Mouse (Mus musculus) liver, embryonic 11.5 days (tissue): Measurements from ENCODE around the gene S1pr5. TPM values are rescaled to one million over a fixed set of nuclear protein-coding genes. Genes with fewer than 3 reads are reported as not detected.
"Not testable (repeated sequence)": the region's sequence is repeated elsewhere in the genome, so short reads cannot be mapped to it uniquely, and the experiment has no call there.

Experiments used
- ATAC-seq: fragments of 200-750 bp; cut with Nextera tagmentation; replicated peaks from 2 replicates; pipeline ENCODE4 v1.8.0; 2017; ENCODE audit warnings: moderate number of reproducible peaks, mild to moderate bottlenecking, moderate TSS enrichment, moderate library complexity; ENCODE audit not compliant: low FRiP score
- DNase-seq: peaks from one replicate; pipeline ENCODE4 v3.0.0-alpha.2; 2017; ENCODE audit warnings: low spot score
- H3K27ac ChIP-seq: fragments of 300-500 bp; sonication (generic); 2 replicates; pipeline ENCODE4 v1.5.1; 2014; ENCODE audit warnings: mild to moderate bottlenecking, low read depth, low read length, control low read depth
- H3K27me3 ChIP-seq: fragments of 300-500 bp; sonication (generic); replicated peaks from 2 replicates; pipeline ENCODE4 v1.6.1; 2014; ENCODE audit warnings: low read length, mixed read lengths; ENCODE audit not compliant: control insufficient read depth, insufficient read depth
- H3K36me3 ChIP-seq: fragments of 300-500 bp; sonication (generic); 2 replicates; pipeline ENCODE4 v1.6.1; 2014; ENCODE audit warnings: mild to moderate bottlenecking, low read length, moderate library complexity, mixed read lengths; ENCODE audit not compliant: control insufficient read depth, insufficient read depth
- H3K4me1 ChIP-seq: fragments of 300-500 bp; sonication (generic); replicated peaks from 2 replicates; pipeline ENCODE4 v1.6.1; 2014; ENCODE audit warnings: low read length, mixed read lengths; ENCODE audit not compliant: control insufficient read depth, insufficient read depth
- H3K4me2 ChIP-seq: fragments of 300-500 bp; sonication (generic); 2 replicates; pipeline ENCODE4 v1.6.1; 2014; ENCODE audit warnings: mild to moderate bottlenecking, control low read depth, moderate library complexity
- H3K4me3 ChIP-seq: fragments of 300-500 bp; sonication (generic); 2 replicates; pipeline ENCODE4 v1.5.1; 2014; ENCODE audit warnings: low read depth, low read length, control low read depth
- H3K9ac ChIP-seq: fragments of 300-500 bp; sonication (generic); 2 replicates; pipeline ENCODE4 v1.6.1; 2014; ENCODE audit warnings: low read depth, low read length, control low read depth
- H3K9me3 ChIP-seq: fragments of 300-500 bp; sonication (generic); 2 replicates; pipeline ENCODE4 v1.6.1; 2016; ENCODE audit warnings: low read length, inconsistent platforms, mixed read lengths; ENCODE audit not compliant: control insufficient read depth
- WGBS: fragments of 180-500 bp; shearing (Covaris S2); extraction: QIAGEN DNeasy Blood & Tissue Kit; methylation state at CpG from one replicate; pipeline ENCODE4 v1.1.7; 2014; 5-methylcytosine and 5-hydroxymethylcytosine counted together
- polyA plus RNA-seq: library from polyadenylated mRNA; unstranded; fragments of >200 nt; fragmentation: Nextera tagmentation; extraction: Ambion mirVana; gene quantifications from 2 replicates; pipeline ENCODE4 v1.2.1, GENCODE M21; 2014

Gene S1pr5
- polyA plus RNA-seq: not detected in 2 replicates

GRCm38 (mm10) chr9:21248326-21248725, at the start of gene S1pr5:
S1pr5 (minus strand) TSS chr9:21248443.
- H3K27ac ChIP-seq: no peak within 1 kb of the TSS
- 2% methylated on average over 30 of the region's 30 CpGs for WGBS
- peak within 1 kb of the TSS; percentile 65 for H3K4me2 ChIP-seq
- 0 out of 2 replicates have a peak within 1 kb of the TSS, but pooled peaks have one; percentile 23 for H3K9ac ChIP-seq
- ATAC-seq (0 out of 2 replicates have a peak, but pooled peaks have one; percentile 38), DNase-seq (no peak)
- H3K36me3 ChIP-seq: no peaks in the 10 kb centered on the region
- no peaks in the 10 kb centered on the region for H3K9me3 ChIP-seq
- peaks cover 88% of the 10 kb centered on the region for H3K27me3 ChIP-seq
- H3K4me1 ChIP-seq: peaks cover 10% of the 10 kb centered on the region
- peak within 1 kb of the TSS; percentile 36 for H3K4me3 ChIP-seq

GRCm38 (mm10) chr9:21292271-21292670, 44.0 kb upstream of the S1pr5 start:
- H3K4me2 ChIP-seq: peak overlapping the region; percentile 53
- no peaks in the 10 kb centered on the region for H3K9me3 ChIP-seq
- H3K36me3 ChIP-seq: 0 out of 2 replicates have a peak, but pooled peaks cover 4% of the 10 kb centered on the region
- 0 out of 2 replicates have a peak overlapping the region, but pooled peaks have one; percentile 36 for H3K27ac ChIP-seq
- no peak for ATAC-seq
- peak overlapping the region; percentile 75 for H3K9ac ChIP-seq
- H3K27me3 ChIP-seq: no peaks in the 10 kb centered on the region
- 80% methylated on average over 3 of the region's 3 CpGs for WGBS
- H3K4me1 ChIP-seq: peaks cover 17% of the 10 kb centered on the region
- DNase-seq: no peak
- no peak overlapping the region for H3K4me3 ChIP-seq

GRCm38 (mm10) chr9:21291868-21292267, 43.6 kb upstream of the S1pr5 start:
- not testable (repeated sequence) for H3K9me3 ChIP-seq, H3K36me3 ChIP-seq, DNase-seq, ATAC-seq, H3K27me3 ChIP-seq
- Histone ChIP-seq H3K4me1 (peaks cover 21% of the 10 kb centered on the region), H3K9ac (peak overlapping the region; percentile 75), H3K4me3 (peak overlapping the region; percentile 45), H3K27ac (peak overlapping the region; percentile 89), H3K4me2 (peak overlapping the region; percentile 53)
- 13% methylated on average over 7 of the region's 7 CpGs for WGBS

- Histone ChIP-seq H3K4me1 (peaks cover 28% of the 10 kb centered on the region), H3K36me3 (0 out of 2 replicates have a peak, but pooled peaks cover 4% of the 10 kb centered on the region), H3K4me3 (peak within 1 kb of the TSS; percentile 89), H3K9ac (peak within 1 kb of the TSS; percentile 92), H3K9me3 (no peaks in the 10 kb centered on the region), H3K4me2 (peak within 1 kb of the TSS; percentile 83), H3K27ac (peak within 1 kb of the TSS; percentile 89), H3K27me3 (no peaks in the 10 kb centered on the region)
- DNase-seq: peak; percentile 100
- ATAC-seq: peak; percentile 90
- WGBS: under 1% methylated on average over 50 of the region's 51 CpGs
Measured at GRCm38 (mm10) chr9:21291022-21291787, 43.0 kb upstream of the S1pr5 start, which contains the start of gene Cdkn2d. Cdkn2d (minus strand) TSS chr9:21291407.

GRCm38 (mm10) chr9:21290589-21290988, 42.3 kb upstream of the S1pr5 start:
- Histone ChIP-seq H3K27ac (peak overlapping the region; percentile 89), H3K4me1 (peaks cover 28% of the 10 kb centered on the region), H3K9me3 (no peaks in the 10 kb centered on the region), H3K9ac (peak overlapping the region; percentile 92), H3K36me3 (peaks cover 7% of the 10 kb centered on the region), H3K4me2 (peak overlapping the region; percentile 83), H3K4me3 (peak overlapping the region; percentile 89), H3K27me3 (no peaks in the 10 kb centered on the region)
- ATAC-seq (peak; percentile 8), DNase-seq (no peak)
- 1% methylated on average over 20 of the region's 20 CpGs for WGBS

GRCm38 (mm10) chr9:21289337-21289671, 41.1 kb upstream of the S1pr5 start:
- peak overlapping the region; percentile 92 for H3K9ac ChIP-seq
- 80% methylated on average over 2 of the region's 2 CpGs for WGBS
- peak overlapping the region; percentile 90; the same call in 1 of the 2 replicates for H3K27ac ChIP-seq
- H3K4me3 ChIP-seq: peak overlapping the region; percentile 89
- ATAC-seq (no peak), DNase-seq (no peak)
- H3K27me3 ChIP-seq: no peaks in the 10 kb centered on the region
- H3K36me3 ChIP-seq: peaks cover 13% of the 10 kb centered on the region
- peaks cover 30% of the 10 kb centered on the region for H3K4me1 ChIP-seq
- H3K4me2 ChIP-seq: peak overlapping the region; percentile 83
- no peaks in the 10 kb centered on the region for H3K9me3 ChIP-seq

- WGBS: 55% methylated on average over 13 of the region's 13 CpGs
- ATAC-seq: no peak
- H3K4me1 ChIP-seq: peaks cover 30% of the 10 kb centered on the region
Measured at GRCm38 (mm10) chr9:21288404-21289336, 40.4 kb upstream of the S1pr5 start.

More at GRCm38 (mm10) chr9:21288404-21289336, 40.4 kb upstream of the S1pr5 start:
- DNase-seq: no peak
- H3K9ac ChIP-seq: peak overlapping the region; percentile 92
- peaks cover 16% of the 10 kb centered on the region for H3K36me3 ChIP-seq
- H3K4me2 ChIP-seq: peak overlapping the region; percentile 83
- no peaks in the 10 kb centered on the region for H3K9me3 ChIP-seq
- H3K4me3 ChIP-seq: peak overlapping the region; percentile 89
- H3K27ac ChIP-seq: peak overlapping the region; percentile 90
- H3K27me3 ChIP-seq: no peaks in the 10 kb centered on the region
